Mouse (Mus musculus): ENCODE measurements at regions not wholly inside any gene's neighbourhood (a gene's known extent, or its start where the extent isn't known, plus 50 kb on each side); places are given as distances from the start of the nearest gene placed in this dataset.

DNA sequence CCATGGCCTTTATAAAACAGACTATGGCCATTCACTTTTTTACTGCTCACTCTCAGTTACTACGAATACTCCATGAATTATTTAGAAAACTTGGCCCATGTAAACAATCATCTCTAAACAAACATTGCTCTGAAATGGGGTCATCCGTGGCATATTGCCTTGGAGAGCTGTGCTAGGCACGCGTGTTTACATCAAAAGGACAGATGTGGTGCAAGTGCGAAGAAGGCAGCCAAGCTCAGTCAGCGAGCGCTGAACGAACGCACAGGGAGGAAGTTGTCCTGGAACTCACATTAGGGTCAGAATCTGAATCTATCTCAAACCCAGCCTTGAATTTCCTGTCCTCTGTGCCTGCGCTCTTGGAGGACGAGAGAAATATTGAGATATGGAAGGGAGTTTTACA, 402.3 kb downstream of the Rapgef2 start:
- no peak for TF ChIP-seq CTCF (conservative IDR thresholded peaks at IDR 0.05; ENCODE audit: insufficient read depth, insufficient read length, low read depth, low read length)
- no peak for TF ChIP-seq POLR2A (IDR thresholded peaks at IDR 0.05; ENCODE audit: low read depth, low read length)
- H3K4me1 ChIP-seq (ENCODE audit: control insufficient read depth, insufficient read depth, low read length): no peaks in the 10 kb centered on the region
- no peaks in the 10 kb centered on the region for H3K27me3 ChIP-seq (replicated peaks; ENCODE audit: control insufficient read depth, insufficient read depth, low read length)
- H3K27ac ChIP-seq (ENCODE audit: insufficient read depth, low read depth, low read length): no peak overlapping the region
- no peaks in the 10 kb centered on the region for H3K36me3 ChIP-seq (ENCODE audit: control insufficient read depth, insufficient read depth, low read length)
- WGBS: 82% methylated on average over 11 of the region's 11 CpGs
- no peak overlapping the region for H3K4me3 ChIP-seq (ENCODE audit: insufficient read depth, low read depth, low read length)
- DNase-seq: no peak

GRCm38 (mm10) chr3:78880072-78880471, 406.2 kb downstream of the Rapgef2 start:
- 69% methylated on average over 13 of the region's 13 CpGs for WGBS
- Histone ChIP-seq H3K27ac (ENCODE audit: insufficient read depth, low read depth, low read length) (no peak overlapping the region), H3K36me3 (ENCODE audit: control insufficient read depth, insufficient read depth, low read length) (no peaks in the 10 kb centered on the region), H3K4me3 (ENCODE audit: insufficient read depth, low read depth, low read length) (no peak overlapping the region), H3K4me1 (ENCODE audit: control insufficient read depth, insufficient read depth, low read length) (no peaks in the 10 kb centered on the region), H3K27me3 (replicated peaks; ENCODE audit: control insufficient read depth, insufficient read depth, low read length) (no peaks in the 10 kb centered on the region)
- no peak for TF ChIP-seq POLR2A (IDR thresholded peaks at IDR 0.05; ENCODE audit: low read depth, low read length)
- no peak for TF ChIP-seq CTCF (conservative IDR thresholded peaks at IDR 0.05; ENCODE audit: insufficient read depth, insufficient read length, low read depth, low read length)
- DNase-seq: no peak

GRCm38 (mm10) chr3:78877323-78877722, 409.0 kb downstream of the Rapgef2 start:
- H3K4me3 ChIP-seq (ENCODE audit: insufficient read depth, low read depth, low read length): no peak overlapping the region
- H3K27ac ChIP-seq (ENCODE audit: insufficient read depth, low read depth, low read length): no peak overlapping the region
- H3K27me3 ChIP-seq (replicated peaks; ENCODE audit: control insufficient read depth, insufficient read depth, low read length): no peaks in the 10 kb centered on the region
- no peak for TF ChIP-seq POLR2A (IDR thresholded peaks at IDR 0.05; ENCODE audit: low read depth, low read length)
- TF ChIP-seq CTCF (conservative IDR thresholded peaks at IDR 0.05; ENCODE audit: insufficient read depth, insufficient read length, low read depth, low read length): no peak
- no peaks in the 10 kb centered on the region for H3K36me3 ChIP-seq (ENCODE audit: control insufficient read depth, insufficient read depth, low read length)
- DNase-seq: no peak
- 75% methylated on average over 3 of the region's 3 CpGs for WGBS
- H3K4me1 ChIP-seq (ENCODE audit: control insufficient read depth, insufficient read depth, low read length): no peaks in the 10 kb centered on the region

DNA sequence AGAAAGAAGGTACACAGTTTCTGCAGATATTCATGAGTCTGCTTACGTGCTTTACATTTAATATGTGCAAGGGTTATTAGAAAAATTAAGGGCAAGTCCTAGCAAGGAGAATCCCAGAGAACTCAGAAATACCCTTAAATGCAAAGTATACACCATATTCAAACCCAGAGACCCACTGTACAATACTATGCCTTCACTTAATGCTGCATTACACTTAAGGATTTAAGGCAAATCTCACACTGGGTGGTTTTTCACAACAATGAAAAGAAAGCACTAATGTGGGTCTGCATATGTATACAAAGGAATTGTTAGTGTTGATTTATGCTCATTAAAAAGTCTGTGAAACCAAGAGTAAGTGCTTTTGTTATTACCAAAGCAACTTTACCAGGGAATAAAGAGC, 419.4 kb downstream of the Rapgef2 start:
- 72% methylated on average over 1 of the region's 1 CpGs for WGBS
- Histone ChIP-seq H3K27ac (ENCODE audit: insufficient read depth, low read depth, low read length) (no peak overlapping the region), H3K4me1 (ENCODE audit: control insufficient read depth, insufficient read depth, low read length) (no peaks in the 10 kb centered on the region), H3K4me3 (ENCODE audit: insufficient read depth, low read depth, low read length) (no peak overlapping the region), H3K36me3 (ENCODE audit: control insufficient read depth, insufficient read depth, low read length) (no peaks in the 10 kb centered on the region), H3K27me3 (replicated peaks; ENCODE audit: control insufficient read depth, insufficient read depth, low read length) (no peaks in the 10 kb centered on the region)
- no peak for TF ChIP-seq CTCF (conservative IDR thresholded peaks at IDR 0.05; ENCODE audit: insufficient read depth, insufficient read length, low read depth, low read length)
- DNase-seq: no peak

- no peak for TF ChIP-seq CTCF (conservative IDR thresholded peaks at IDR 0.05; ENCODE audit: insufficient read depth, insufficient read length, low read depth, low read length)
- TF ChIP-seq POLR2A (IDR thresholded peaks at IDR 0.05; ENCODE audit: low read depth, low read length): no peak
- Histone ChIP-seq H3K36me3 (ENCODE audit: control insufficient read depth, insufficient read depth, low read length) (no peaks in the 10 kb centered on the region), H3K4me1 (ENCODE audit: control insufficient read depth, insufficient read depth, low read length) (no peaks in the 10 kb centered on the region), H3K27me3 (replicated peaks; ENCODE audit: control insufficient read depth, insufficient read depth, low read length) (no peaks in the 10 kb centered on the region), H3K4me3 (ENCODE audit: insufficient read depth, low read depth, low read length) (no peak overlapping the region), H3K27ac (ENCODE audit: insufficient read depth, low read depth, low read length) (no peak overlapping the region)
- 79% methylated on average over 9 of the region's 9 CpGs for WGBS
- DNase-seq: peak; percentile 31
Measured at GRCm38 (mm10) chr3:78866083-78866726, 420.1 kb downstream of the Rapgef2 start.

DNA sequence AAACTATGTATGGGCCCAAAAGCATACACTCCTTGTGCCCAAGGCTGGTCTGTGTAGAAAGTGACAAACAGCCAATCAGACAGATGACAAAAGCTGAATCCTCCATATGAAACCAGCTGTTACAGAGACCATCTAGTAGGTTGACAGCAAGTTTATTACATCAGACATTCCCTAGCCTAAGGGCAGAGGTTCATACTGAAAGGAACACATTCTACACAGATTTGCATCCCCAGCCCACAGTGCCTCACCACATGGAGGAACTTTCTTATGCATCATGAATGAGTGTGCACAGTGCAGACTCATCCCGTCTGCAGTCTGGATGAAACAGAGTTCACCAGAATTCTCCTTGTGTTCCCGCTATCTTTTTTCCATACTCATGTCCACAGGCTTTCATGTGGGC, 423.3 kb downstream of the Rapgef2 start:
- DNase-seq: no peak
- Histone ChIP-seq H3K4me1 (ENCODE audit: control insufficient read depth, insufficient read depth, low read length) (no peaks in the 10 kb centered on the region), H3K36me3 (ENCODE audit: control insufficient read depth, insufficient read depth, low read length) (no peaks in the 10 kb centered on the region), H3K27me3 (replicated peaks; ENCODE audit: control insufficient read depth, insufficient read depth, low read length) (no peaks in the 10 kb centered on the region), H3K27ac (ENCODE audit: insufficient read depth, low read depth, low read length) (no peak overlapping the region), H3K4me3 (ENCODE audit: insufficient read depth, low read depth, low read length) (no peak overlapping the region)
- 96% methylated on average over 2 of the region's 2 CpGs for WGBS
- TF ChIP-seq POLR2A (IDR thresholded peaks at IDR 0.05; ENCODE audit: low read depth, low read length) (no peak), CTCF (conservative IDR thresholded peaks at IDR 0.05; ENCODE audit: insufficient read depth, insufficient read length, low read depth, low read length) (no peak)

DNA sequence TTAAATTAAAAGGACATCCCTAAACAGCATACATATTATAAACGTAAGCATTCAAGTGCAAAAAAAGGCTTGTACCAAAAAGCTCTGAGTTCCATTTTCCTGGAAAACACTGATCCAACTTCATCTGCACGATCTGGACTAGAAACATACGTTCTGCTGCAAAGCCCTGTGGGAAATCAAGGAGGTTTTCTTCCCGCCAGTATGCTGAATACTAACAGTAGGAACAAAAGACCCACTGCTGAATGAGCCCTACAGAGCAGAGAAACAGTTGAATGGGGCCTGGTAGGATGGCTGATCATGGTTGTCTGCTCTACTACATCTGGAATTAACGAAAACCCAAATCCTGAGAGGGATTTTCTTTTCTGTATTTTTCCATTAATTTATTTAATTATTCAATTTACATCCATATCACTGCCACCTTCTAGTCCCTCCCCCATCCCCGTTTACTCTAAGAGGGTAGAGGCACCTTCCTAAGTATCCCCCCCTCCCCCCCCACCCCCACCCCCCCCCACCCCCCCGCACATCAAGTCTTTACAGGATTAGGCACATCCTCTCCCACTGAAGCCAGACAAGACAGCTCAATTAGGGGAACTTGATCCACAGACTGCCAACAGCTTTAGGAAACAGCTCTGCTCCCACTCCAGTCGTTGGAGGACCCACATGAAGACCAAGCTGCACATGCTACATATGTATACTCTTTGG, 439.5 kb downstream of the Rapgef2 start:
- no peak overlapping the region for H3K27ac ChIP-seq (ENCODE audit: insufficient read depth, low read depth, low read length)
- no peak overlapping the region for H3K4me3 ChIP-seq (ENCODE audit: insufficient read depth, low read depth, low read length)
- H3K36me3 ChIP-seq (ENCODE audit: control insufficient read depth, insufficient read depth, low read length): no peaks in the 10 kb centered on the region
- DNase-seq: no peak
- 77% methylated on average over 8 of the region's 8 CpGs for WGBS
- H3K27me3 ChIP-seq (replicated peaks; ENCODE audit: control insufficient read depth, insufficient read depth, low read length): no peaks in the 10 kb centered on the region
- no peak for TF ChIP-seq CTCF (conservative IDR thresholded peaks at IDR 0.05; ENCODE audit: insufficient read depth, insufficient read length, low read depth, low read length)
- TF ChIP-seq POLR2A (IDR thresholded peaks at IDR 0.05; ENCODE audit: low read depth, low read length): no peak
- H3K4me1 ChIP-seq (ENCODE audit: control insufficient read depth, insufficient read depth, low read length): no peaks in the 10 kb centered on the region
